Mouse (Mus musculus): ENCODE data around the gene Papss2.

DNA sequence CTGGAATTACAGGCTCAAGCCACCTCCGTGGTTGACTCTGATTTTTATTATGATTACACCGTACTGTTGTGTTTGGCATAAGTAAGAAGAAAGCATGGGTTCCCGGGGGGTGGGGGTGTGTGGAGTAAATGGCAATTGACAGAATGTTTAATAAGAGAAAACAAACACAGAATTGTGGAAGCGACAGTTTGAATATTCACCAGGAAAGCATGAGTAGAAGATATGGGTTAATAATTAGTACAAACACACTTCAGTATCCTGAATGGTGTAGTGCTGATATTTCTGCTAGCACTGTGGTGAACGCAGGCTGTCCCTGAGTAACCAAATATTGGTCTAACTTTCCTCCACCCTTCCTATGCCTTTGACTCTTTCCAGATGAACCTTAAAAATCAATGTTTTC lies 3.8 kb downstream of the Papss2 start:
- TF ChIP-seq EP300 (IDR thresholded peaks at IDR 0.05; ENCODE audit: low read depth) (no peak), CTCF (IDR thresholded peaks at IDR 0.05; ENCODE audit: low read depth) (no peak)

Measured in liver, embryonic 14.5 days (tissue).